Mouse (Mus musculus) heart, embryonic 16.5 days (tissue): ENCODE measurements around the gene Tpcn1. TPM values are rescaled to one million over a fixed set of nuclear protein-coding genes. Genes with fewer than 3 reads are reported as not detected.

Experiments
- ATAC-seq: fragments of 200-750 bp; cut with Nextera tagmentation; replicated peaks from 2 replicates; pipeline ENCODE4 v1.8.0; 2017; ENCODE audit warnings: moderate number of reproducible peaks; ENCODE audit not compliant: insufficient read depth, low FRiP score; ENCODE audit errors: extremely low read depth
- H3K27ac ChIP-seq: fragments of 300-500 bp; sonication (generic); 2 replicates; pipeline ENCODE4 v1.5.1; 2014; ENCODE audit warnings: mild to moderate bottlenecking, low read length, control low read depth, moderate library complexity
- H3K27me3 ChIP-seq: fragments of 300-500 bp; sonication (generic); 2 replicates; pipeline ENCODE4 v1.6.1; 2014; ENCODE audit warnings: low read length, mixed read lengths; ENCODE audit not compliant: control insufficient read depth, insufficient read depth
- H3K36me3 ChIP-seq: fragments of 300-500 bp; sonication (generic); 2 replicates; pipeline ENCODE4 v1.6.1; 2014; ENCODE audit not compliant: control insufficient read depth, insufficient read depth
- H3K4me1 ChIP-seq: fragments of 300-500 bp; sonication (generic); 2 replicates; pipeline ENCODE4 v1.6.1; 2014; ENCODE audit warnings: low read length, mixed read lengths; ENCODE audit not compliant: control insufficient read depth, insufficient read depth
- H3K4me2 ChIP-seq: fragments of 300-500 bp; sonication (generic); 2 replicates; pipeline ENCODE4 v1.6.1; 2014; ENCODE audit warnings: low read depth, mild to moderate bottlenecking, control low read depth, low read length
- H3K4me3 ChIP-seq: fragments of 300-500 bp; sonication (generic); 2 replicates; pipeline ENCODE4 v1.5.1; 2014; ENCODE audit warnings: mild to moderate bottlenecking, control low read depth, low read length
- H3K9ac ChIP-seq: fragments of 300-500 bp; sonication (generic); 2 replicates; pipeline ENCODE4 v1.6.1; 2014; ENCODE audit warnings: low read length, control low read depth
- H3K9me3 ChIP-seq: fragments of 300-500 bp; sonication (generic); replicated peaks from 2 replicates; pipeline ENCODE4 v1.6.1; 2016; ENCODE audit warnings: low read length; ENCODE audit not compliant: control insufficient read depth
- WGBS: fragments of 180-500 bp; shearing (Covaris S2); extraction: QIAGEN DNeasy Blood & Tissue Kit; methylation state at CpG from one replicate; pipeline ENCODE4 v1.1.7; 2014; 5-methylcytosine and 5-hydroxymethylcytosine counted together
- polyA plus RNA-seq: library from polyadenylated mRNA; unstranded; fragments of >200 nt; fragmentation: Nextera tagmentation; extraction: Ambion mirVana; gene quantifications from 2 replicates; pipeline ENCODE4 v1.2.1, GENCODE M21; 2015

Gene Tpcn1
- polyA plus RNA-seq, 1 experiment from 2014 or later, result 14.5 TPM

DNA sequence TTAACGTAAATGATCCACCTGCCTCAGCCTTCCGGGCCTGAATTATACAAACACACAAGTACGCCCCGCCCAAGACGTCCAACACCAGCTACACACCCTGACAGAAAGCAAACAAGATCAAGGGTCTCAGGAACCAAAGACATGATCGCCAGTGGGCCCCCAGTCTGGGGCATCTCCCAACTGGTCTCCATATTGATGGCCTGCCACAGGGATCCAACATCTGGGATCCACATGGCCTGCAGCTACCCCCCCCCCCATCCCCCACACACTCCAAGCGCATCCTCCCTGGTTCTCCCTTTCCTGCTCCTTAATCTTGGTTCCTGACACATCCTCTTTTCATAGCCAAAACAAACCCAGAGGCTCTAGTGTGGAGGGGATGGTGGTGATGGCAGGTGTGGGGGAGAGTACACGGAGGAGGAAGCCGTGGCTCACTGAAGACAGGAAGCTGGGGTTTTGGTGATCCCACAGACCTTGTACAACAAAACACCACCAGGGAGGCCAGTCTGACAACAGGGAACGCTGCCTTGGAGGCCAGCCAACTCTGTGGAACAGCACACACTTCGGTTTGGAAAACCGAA, 9.9 kb downstream of the Tpcn1 start:
- ATAC-seq, result peak; percentile 61
- Histone ChIP-seq H3K9ac (0 out of 2 replicates have a peak overlapping the region, but pooled peaks have one; percentile 9), H3K27me3 (no peaks in the 10 kb centered on the region), H3K9me3 (no peaks in the 10 kb centered on the region), H3K36me3 (peaks cover 12% of the 10 kb centered on the region; the same call in 1 of the 2 replicates), H3K27ac (peak overlapping the region; percentile 78), H3K4me3 (no peak overlapping the region), H3K4me1 (peaks cover 22% of the 10 kb centered on the region), H3K4me2 (peak overlapping the region; percentile 42)
- 44% methylated on average over 12 of the region's 12 CpGs for WGBS

DNA sequence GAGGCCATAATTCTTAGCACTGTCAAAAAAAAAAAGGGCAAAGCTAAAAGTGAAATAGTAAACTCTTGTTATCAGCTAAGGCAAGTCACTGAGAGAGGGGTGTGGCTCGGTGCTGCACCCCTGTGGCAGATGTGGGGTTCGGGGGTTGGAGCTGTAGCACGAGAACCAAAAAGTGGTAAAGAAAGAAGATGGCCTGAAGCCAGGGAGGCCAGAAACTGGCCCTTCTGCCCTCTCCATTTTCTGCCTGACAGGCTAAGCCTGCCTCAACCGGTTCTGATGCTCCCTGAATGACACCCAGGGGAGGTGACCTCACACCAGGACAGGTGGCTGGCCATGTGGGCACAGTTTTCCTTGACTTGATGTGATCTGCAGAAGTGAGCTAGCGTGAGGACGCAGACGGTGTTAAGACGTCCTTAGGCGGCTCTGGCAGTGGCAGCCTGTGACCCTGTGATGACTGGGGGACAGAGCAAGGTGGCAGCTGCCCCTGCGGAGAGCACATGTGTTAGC, 10.5 kb downstream of the Tpcn1 start:
- no peaks in the 10 kb centered on the region for H3K9me3 ChIP-seq
- H3K4me3 ChIP-seq, result no peak overlapping the region
- no peak overlapping the region for H3K9ac ChIP-seq
- ATAC-seq, result no peak
- H3K4me1 ChIP-seq, result peaks cover 22% of the 10 kb centered on the region
- no peaks in the 10 kb centered on the region for H3K27me3 ChIP-seq
- H3K4me2 ChIP-seq, result no peak overlapping the region
- H3K27ac ChIP-seq, result peak overlapping the region; percentile 58
- H3K36me3 ChIP-seq, result peaks cover 6% of the 10 kb centered on the region; the same call in 1 of the 2 replicates
- 50% methylated on average over 10 of the region's 10 CpGs for WGBS

DNA sequence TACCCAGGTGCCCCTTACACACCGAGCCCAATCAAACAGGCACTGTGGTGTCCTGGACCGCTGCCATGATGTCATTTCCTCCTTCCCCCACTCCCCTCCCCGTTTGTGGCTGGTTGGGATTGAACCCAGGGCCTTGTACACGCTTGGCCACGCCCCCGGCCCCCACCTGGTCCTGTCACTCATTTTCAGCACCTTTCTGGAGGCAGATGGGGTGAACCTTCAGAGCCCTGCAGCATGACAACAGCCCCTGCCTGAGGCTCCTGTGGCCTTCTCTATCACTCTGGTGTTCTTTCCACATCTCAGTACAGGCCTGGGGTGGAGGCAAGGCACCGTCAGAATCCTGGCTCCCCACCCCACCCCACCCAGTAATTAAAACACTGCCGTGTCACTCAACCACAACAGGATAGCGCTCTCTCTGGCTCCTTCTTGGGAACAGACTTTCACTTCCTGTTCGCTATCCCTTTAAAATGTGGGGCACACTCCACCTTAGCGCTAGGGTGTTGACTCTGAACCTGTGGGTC, 11.6 kb downstream of the Tpcn1 start:
- no peak overlapping the region for H3K4me2 ChIP-seq
- peaks cover 22% of the 10 kb centered on the region for H3K4me1 ChIP-seq
- peaks cover 4% of the 10 kb centered on the region; the same call in 1 of the 2 replicates for H3K36me3 ChIP-seq
- ATAC-seq, result no peak
- no peaks in the 10 kb centered on the region for H3K9me3 ChIP-seq
- no peak overlapping the region for H3K27ac ChIP-seq
- no peak overlapping the region for H3K9ac ChIP-seq
- no peaks in the 10 kb centered on the region for H3K27me3 ChIP-seq
- H3K4me3 ChIP-seq, result no peak overlapping the region
- WGBS, result 67% methylated on average over 11 of the region's 11 CpGs

DNA sequence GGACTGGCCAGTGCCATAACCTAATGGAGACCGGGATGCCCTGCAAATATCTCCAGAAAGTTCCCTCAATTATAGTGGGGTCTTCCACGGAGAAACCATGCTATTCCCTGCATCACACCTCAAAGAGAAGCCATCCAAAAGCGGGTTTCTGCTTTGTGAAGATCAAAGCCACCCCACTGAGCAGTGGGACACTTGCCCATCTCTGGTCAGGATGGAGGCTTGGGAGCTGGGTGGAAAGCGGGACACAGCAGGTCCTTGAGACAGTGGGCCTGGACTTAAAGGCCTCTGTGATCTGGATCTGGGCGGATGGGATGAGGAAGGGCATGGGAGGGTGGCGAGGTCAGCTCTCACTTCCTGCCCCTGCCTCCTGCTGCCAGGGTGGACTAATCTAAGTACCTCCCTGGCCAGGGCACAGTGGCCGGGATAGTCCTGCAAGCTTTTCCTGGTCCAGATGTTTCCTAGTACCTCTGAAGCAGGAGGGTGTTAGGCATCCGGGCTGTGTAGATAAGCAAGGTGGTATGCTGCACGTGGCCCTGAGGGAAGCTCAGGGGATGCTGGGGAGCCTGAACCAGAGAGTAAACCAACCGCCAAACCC, 13.9 kb downstream of the Tpcn1 start:
- H3K4me2 ChIP-seq, result no peak overlapping the region
- ATAC-seq, result no peak
- H3K4me3 ChIP-seq, result no peak overlapping the region
- H3K36me3 ChIP-seq, result no peaks in the 10 kb centered on the region
- 64% methylated on average over 10 of the region's 10 CpGs for WGBS
- no peaks in the 10 kb centered on the region for H3K27me3 ChIP-seq
- H3K9me3 ChIP-seq, result no peaks in the 10 kb centered on the region
- H3K27ac ChIP-seq, result no peak overlapping the region
- H3K9ac ChIP-seq, result no peak overlapping the region
- H3K4me1 ChIP-seq, result peaks cover 34% of the 10 kb centered on the region

- Histone ChIP-seq H3K27me3 (no peaks in the 10 kb centered on the region), H3K27ac (no peak overlapping the region; the same call in 1 of the 2 replicates), H3K4me2 (no peak overlapping the region), H3K36me3 (no peaks in the 10 kb centered on the region), H3K4me1 (peaks cover 35% of the 10 kb centered on the region), H3K9ac (no peak overlapping the region), H3K4me3 (no peak overlapping the region), H3K9me3 (no peaks in the 10 kb centered on the region)
- ATAC-seq, result no peak
- 60% methylated on average over 14 of the region's 14 CpGs for WGBS
These were observed 17.3 kb downstream of the Tpcn1 start for GRCm38 (mm10) chr5:120571056-120571740.

DNA sequence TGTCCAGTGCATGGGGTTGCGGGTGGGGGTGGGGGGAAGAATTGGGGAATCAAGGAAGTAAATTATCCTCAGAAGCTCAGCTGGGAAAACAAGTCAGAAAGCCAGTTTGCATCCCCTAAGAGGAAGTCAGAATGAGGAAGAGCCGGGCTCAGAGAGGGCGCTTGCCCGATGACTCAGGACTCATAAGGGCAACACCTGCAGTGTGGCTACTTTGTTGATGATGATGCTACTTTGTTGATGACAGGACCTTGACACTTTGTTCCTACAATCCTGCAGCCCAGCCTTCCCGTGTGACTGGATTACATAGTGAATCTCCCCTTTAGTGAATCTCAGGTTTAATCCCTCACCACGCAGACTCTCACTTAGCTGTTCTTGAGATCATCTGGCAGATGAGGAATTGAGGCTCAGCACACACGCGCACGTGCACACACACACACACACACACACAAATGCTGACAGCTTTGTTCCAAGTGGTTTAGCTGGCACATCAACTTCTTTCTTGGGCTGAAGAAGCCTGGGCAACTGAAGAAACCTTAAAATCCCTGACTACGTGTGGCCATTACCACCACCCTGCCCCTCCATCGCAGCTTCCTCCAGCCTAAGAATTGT, 18.1 kb downstream of the Tpcn1 start:
- WGBS, result 81% methylated on average over 11 of the region's 11 CpGs
- H3K27ac ChIP-seq, result no peak overlapping the region

DNA sequence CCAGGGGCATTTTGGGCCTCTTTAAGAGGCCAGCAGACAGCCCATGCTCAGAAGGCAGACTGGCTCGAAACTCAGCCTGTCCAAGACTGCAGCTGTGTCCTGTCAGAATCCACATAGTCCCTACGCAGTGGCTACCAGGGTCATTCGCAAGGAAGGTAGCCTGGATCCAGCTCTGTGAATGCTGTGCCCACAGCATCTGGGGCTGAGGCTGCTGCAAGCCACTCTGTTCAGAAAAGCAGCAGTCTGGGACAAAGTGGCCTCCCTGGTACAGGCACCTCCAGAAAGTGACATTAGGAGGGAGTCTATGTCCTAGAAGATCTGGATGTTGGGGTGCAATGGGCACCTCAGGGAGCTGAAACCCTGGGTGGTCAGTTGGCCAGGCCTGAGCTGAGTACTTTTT, 18.7 kb downstream of the Tpcn1 start:
- no peaks in the 10 kb centered on the region for H3K27me3 ChIP-seq
- H3K4me3 ChIP-seq, result no peak overlapping the region
- H3K36me3 ChIP-seq, result no peaks in the 10 kb centered on the region
- 85% methylated on average over 3 of the region's 3 CpGs for WGBS
- no peak for ATAC-seq
- peaks cover 46% of the 10 kb centered on the region for H3K4me1 ChIP-seq
- H3K27ac ChIP-seq, result no peak overlapping the region
- no peak overlapping the region for H3K4me2 ChIP-seq
- no peaks in the 10 kb centered on the region for H3K9me3 ChIP-seq
- H3K9ac ChIP-seq, result no peak overlapping the region

More for the DNA sequence above, 18.1 kb downstream of the Tpcn1 start:
- Histone ChIP-seq H3K4me1 (peaks cover 43% of the 10 kb centered on the region), H3K36me3 (no peaks in the 10 kb centered on the region), H3K9ac (no peak overlapping the region), H3K4me3 (no peak overlapping the region), H3K9me3 (no peaks in the 10 kb centered on the region), H3K4me2 (no peak overlapping the region), H3K27me3 (no peaks in the 10 kb centered on the region)
- no peak for ATAC-seq

- no peak overlapping the region for H3K27ac ChIP-seq
- no peak overlapping the region for H3K9ac ChIP-seq
- H3K9me3 ChIP-seq, result no peaks in the 10 kb centered on the region
- no peaks in the 10 kb centered on the region for H3K36me3 ChIP-seq
- H3K4me1 ChIP-seq, result peaks cover 48% of the 10 kb centered on the region
- no peak overlapping the region for H3K4me2 ChIP-seq
- no peak for ATAC-seq
- H3K27me3 ChIP-seq, result no peaks in the 10 kb centered on the region
- H3K4me3 ChIP-seq, result no peak overlapping the region
- 68% methylated on average over 4 of the region's 4 CpGs for WGBS
These were observed 19.5 kb downstream of the Tpcn1 start for GRCm38 (mm10) chr5:120568964-120569363.
